Mouse (Mus musculus): ENCODE results near the gene Safb2.

DNA sequence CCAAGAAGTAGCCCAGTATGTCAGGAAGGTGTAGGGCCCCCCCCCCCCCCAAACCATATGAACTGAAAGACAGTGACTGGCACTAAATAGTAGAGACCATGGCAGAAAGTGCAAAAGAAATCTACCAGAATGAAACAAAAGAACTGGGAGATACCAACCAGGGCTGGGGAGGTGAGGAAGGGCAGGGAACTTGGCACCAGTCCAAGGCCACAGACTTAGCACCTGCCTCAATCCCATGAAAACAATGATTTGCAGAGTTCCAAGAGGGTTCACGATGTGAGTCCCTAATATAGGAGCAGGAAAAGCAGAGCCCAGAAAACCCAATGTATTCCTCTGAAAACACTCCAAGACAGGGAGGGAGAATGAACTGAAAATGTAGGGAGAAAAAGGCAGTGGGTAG is 12.2 kb downstream of the Safb2 start:
- TF ChIP-seq CTCF (IDR thresholded peaks at IDR 0.05; ENCODE audit: control insufficient read depth, insufficient read depth, insufficient read length) (no peak), MYOG (IDR thresholded peaks at IDR 0.05; ENCODE audit: control insufficient read depth, extremely low read depth, insufficient read length) (no peak), USF1 (IDR thresholded peaks at IDR 0.05; ENCODE audit: low read depth) (no peak), FOSL1 (IDR thresholded peaks at IDR 0.05; ENCODE audit: insufficient read depth, low read length, poor library complexity, severe bottlenecking) (no peak), MAX (IDR thresholded peaks at IDR 0.05) (no peak)

All from C2C12 (cell line).